Mouse (Mus musculus): Measurements from ENCODE around the gene Fam135a.

Gene Fam135a

GRCm38 (mm10) chr1:23968027-23968725, 132.0 kb downstream of the Fam135a start:
- no peak for ATAC-seq (ENCODE audit: insufficient number of reproducible peaks, low FRiP score, low TSS enrichment)

GRCm38 (mm10) chr1:23966226-23966625, 133.9 kb downstream of the Fam135a start:
- ATAC-seq (ENCODE audit: insufficient number of reproducible peaks, low FRiP score, low TSS enrichment), result no peak

All from cerebellum, adult (tissue).